Mouse (Mus musculus): ENCODE results near the gene Mvp. TPM values are rescaled to one million over a fixed set of nuclear protein-coding genes. Genes with fewer than 3 reads are reported as not detected.

Mvp gene
- total RNA-seq, 2 experiments from 2014 or later: 23.3 to 28.3 TPM

DNA sequence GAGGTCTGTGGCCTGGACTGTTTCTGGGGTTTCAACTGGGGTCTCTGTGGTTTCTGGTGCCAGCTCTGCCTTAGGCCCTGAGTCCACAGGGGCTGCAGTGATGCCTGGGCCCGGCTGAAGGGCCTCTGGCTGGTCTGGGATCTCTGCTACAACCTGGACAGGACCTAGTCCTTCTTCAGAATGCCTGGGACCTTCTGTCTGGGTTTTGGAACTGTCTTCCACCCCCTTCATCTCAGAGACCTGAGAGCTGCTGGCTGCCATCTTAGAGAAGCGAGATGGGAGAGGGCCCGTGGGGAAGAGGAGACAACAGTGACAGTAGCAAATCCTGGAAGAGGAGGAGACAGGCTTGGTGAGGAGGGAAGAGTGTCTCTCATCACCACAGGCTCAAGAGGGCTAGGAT is 5.6 kb upstream of the Mvp start:
- no peak for DNase-seq

DNA sequence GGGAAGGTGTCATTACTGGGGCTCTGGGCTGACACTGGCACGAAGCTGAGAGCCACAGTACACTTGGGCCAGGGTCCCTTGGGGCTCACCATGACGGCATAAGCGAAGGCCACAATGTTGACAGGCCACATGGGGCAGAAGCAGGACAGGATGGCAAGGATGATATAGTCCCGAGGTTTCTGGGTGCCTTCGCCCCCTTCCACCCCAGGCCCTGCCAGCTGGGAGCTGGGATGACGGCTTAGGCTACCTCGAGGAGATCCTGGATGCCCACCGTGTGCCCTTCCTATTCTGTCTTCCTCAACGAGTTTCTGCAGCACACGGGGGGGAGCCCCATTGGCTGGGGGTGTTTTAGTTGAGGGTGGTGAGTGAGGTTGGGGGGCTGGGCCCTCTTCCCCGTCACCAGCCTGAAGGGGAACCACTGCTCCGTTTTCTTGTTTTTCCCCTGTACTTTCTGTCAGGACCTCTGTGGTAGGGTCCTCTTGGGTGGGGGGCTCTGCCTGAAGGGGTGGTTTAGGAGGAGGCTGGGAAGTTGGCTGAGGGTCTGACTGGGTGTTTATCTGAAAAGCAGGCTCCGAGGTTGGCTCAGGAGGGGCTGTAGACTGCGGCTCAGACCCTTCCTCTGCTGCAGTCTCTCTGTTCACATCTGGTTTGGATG is 5.0 kb upstream of the Mvp start:
- no peak for DNase-seq

DNA sequence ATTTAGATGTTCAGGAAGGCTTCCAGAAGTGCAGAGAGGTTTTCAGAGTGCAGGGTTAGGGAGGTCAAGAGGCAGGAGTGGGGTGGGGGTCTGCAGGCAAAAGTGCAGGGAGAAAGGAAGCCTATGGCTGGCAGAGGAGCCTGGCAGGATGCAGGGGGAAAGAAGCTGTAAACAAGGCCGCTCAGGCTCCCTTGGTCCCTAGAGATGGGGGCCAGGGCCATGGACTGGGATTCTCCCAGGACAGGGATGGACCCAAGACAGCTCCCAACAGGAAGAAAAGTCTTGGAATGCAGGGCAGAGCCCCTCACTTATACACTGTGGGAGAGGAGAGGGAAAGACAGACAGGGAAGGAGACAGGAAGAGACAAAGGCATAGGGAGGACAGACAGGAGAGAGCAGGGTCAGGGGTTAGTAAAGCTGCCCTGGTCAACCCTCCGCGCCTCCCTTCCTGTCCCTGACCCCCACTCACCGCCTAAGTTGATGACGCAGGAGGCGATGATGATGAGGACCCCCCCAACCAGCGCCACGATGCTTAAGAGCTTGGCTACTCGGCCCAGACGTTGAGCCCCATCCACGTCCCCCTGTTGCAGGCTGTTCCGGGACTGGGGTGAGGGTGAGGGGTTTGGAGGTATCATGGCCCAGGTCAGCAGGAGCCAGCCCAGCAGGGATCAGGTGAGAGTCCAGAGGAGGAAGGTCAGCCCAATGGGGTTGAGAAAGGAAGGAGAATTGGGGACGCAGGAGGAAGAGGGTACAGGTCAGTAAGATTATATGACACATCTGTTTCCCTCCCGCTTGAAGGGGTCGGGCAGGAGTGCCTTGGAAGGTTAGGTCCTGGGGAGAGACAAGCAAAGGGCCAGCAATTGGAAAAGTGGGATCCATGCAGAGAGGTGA is 4.2 kb upstream of the Mvp start:
- peak; percentile 14 for DNase-seq

DNA sequence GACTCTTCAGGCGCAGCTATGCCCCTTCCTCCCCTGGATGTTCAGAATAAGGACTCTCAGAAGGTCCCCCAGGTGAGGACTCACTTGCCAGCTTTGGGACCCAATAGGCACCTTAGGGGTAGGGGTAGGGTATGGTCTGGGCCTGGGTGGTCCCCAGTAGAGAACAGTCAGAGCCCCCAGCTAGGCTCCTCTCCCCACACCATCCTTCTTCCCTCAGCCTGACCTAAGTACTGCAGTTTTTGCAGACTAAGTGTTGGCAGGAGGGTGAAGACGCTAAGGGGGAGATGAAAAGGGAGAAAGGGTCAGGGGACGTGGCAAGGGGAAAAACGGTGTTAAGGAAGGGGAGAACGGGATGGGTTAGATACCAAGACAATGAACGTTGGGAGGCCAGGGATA is 3.5 kb upstream of the Mvp start:
- no peak for DNase-seq

DNA sequence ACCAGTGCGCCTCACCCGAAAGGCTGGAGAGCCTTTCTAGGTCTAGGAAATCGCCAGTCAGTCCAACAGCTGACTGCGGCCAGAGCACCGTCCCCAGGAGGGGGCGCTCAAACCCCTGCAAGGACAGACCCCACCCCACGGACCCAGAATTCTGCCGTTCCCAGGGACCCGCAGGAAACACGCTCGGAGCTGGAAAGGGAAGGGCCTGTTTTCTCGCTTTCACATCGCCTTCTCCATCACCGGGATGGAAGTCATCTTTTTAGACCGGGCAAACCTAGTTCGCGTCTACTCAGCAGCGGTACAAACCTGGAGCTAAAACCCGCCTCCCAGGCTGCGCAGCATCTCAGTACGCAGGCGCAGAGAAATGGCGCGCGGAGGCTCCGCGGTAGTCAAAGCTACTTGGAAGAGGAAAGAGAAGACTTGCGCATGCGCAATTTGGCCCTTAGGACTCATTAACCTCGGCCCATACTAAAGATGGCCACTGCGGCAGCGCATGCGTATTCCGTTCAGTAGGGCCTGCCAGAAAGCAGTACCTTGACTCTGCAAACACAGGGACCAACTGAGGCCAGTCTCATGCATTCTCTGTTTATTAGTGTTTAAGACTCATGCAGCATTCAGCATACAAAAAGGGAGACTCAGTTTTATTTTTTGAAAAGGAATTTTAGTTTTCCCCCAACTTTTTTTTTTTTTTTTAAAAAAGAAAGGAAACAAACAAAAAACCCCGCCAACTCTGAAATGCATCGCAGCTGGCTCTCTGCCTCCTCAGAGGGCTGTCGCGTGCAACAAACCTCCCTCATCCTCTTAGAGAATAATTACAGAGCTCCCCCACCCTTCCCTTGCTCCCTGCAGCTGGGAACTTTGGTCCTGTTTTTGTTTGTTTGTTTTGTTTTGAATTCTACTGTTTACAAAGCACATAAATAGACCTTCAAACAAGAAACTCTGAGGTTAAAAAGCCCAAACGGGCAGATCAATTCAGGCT is 2.8 kb upstream of the Mvp start, which contains the start of gene Pagr1a:
Pagr1a (minus strand) TSS at position 382 of the 979 bp plus-strand sequence.
- peak; percentile 96 for DNase-seq

DNA sequence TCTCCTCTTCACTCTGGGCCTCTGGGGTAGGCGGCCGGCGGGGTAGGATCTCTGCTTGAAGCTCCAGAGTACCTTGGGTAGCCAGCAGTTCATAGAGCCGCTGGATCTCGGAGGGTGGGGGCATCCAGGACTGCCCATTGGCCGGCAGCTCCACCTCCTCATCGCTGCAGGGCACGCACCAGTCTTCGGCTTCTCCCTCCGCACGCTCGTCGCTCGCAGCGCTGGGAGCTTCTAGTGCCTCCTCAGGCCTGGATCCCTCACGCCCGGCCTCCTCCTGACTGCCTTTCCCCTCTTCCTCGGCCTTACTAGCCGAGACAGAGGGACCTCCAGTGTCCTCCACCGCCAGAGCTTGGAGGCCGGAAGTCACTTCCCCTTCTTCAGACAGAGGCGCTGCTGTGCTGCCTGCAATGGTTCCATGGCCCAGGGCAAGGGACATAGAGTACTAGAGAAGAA is 2.1 kb upstream of the Mvp start:
- DNase-seq: no peak

DNA sequence TGATC is 1.9 kb upstream of the Mvp start, which contains the start of gene Pagr1b:
Pagr1b (minus strand) TSS at position 4 of the 5 bp plus-strand sequence.
- DNase-seq: no peak

DNA sequence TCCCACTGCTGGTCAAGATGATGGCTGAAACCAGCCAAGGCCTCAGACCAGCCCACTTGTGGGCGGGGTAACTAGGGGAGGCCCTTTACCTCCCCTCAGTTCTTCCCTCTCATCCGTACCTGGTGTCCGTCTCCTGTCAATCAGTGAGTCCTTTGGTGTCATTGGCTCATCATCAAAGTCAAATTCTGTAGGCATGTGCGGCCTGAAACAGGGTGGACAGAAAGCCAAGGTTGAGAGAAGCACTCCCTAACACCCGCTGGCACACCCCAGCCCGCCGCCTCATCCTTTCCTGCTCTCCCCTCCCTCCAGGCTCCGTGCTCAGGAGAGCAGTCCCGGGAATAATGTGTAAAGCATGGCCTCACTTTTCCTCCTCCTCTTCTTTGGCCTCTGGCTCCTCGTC is 1.7 kb upstream of the Mvp start:
- DNase-seq: no peak

DNA sequence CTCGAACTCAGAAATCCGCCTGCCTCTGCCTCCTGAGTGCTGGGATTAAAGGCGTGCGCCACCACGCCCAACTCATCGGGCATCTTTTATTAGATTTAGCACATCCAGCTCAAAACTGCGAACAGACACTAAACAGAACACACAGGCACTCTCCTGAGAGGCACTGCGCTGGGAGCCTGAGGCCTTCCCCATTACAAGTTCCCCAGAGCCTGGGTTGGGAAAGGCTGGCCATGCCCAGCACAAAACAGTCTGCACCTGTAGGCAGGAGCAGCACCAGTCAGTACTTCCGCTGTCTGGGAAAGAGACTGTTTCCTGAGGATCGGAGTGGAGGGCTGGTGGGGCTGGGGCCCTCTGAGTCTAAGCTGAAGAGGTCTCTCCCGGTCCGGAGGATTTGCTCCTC is 572 bp upstream of the Mvp start:
- DNase-seq: no peak

DNA sequence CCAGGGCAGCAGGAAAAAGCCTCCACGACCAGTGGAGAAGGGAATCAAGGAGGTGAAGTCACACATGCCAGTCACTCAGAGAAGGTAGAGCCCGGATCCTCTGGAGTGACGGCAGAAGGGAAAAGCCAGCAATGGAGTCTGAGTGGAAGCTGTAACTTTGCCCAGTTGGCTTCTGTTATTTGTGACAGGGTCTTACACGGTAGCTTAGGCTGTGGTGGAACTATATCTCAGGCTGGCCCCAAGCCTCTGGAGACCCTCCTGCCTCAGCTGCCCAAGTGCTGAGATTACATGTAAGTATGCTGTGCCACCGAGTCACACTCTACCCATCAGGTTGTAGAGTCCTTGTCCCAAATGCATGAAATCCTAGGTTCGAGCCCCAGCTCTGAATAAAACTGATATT is 1.0 kb downstream of the Mvp start:
- no peak for DNase-seq

DNA sequence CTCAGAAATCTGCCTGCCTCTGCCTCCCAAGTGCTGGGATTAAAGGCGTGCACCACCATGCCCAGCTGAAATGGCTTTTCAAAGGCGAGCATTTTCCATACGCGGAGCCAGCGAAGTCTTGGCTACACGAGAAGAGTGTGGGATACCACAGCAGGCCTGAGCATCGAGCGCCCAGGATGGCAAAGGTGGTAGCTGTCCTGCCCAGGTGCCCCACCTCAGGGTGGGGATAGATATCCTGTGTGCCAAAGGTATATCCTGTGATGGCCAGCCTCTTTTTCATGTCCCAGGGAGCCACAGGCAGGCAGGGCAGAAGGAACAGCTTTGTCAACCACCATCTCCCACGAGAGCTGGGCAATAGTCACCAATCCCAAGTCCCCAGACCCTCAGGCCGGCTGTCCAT is 1.6 kb downstream of the Mvp start:
- no peak for DNase-seq

DNA sequence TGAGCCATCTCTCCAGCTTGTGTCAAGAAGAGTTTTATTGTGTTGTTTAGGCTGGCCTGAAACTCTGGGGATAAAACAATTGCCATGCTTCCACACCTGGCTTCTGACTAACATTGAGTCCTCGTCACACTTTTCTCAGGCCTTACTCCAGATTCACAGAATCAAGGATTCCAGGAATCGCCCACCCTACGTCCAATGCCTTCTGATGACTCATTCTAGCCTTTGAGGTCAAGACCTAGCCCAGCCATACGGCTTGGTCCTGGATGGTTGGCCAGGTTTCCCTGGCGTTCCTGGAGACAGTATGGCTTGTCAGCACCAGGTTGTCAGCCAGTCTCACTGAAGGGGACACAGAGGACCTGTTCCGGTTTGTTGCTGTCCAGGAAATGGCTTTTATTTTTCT is 2.0 kb downstream of the Mvp start:
- no peak for DNase-seq

DNA sequence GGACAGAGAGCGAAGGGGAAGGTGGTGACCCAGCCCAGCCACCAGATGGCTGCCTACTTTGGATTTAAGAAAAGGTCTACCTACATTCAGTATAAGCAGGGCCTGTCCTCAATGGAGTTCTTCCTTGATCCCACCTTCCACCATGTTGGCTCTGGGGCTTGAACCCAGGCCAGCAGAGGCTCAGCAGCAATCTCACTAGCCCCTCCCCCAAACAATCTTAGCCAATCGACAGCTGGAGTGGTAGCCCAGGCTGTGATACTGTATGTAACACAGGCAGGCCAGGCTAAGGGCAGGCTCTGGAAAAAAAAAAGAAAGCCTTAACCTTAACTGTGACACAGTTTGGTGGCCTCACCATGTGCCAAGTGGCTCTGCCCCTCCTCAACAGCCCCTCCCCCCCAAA is 2.7 kb downstream of the Mvp start:
- DNase-seq: no peak

DNA sequence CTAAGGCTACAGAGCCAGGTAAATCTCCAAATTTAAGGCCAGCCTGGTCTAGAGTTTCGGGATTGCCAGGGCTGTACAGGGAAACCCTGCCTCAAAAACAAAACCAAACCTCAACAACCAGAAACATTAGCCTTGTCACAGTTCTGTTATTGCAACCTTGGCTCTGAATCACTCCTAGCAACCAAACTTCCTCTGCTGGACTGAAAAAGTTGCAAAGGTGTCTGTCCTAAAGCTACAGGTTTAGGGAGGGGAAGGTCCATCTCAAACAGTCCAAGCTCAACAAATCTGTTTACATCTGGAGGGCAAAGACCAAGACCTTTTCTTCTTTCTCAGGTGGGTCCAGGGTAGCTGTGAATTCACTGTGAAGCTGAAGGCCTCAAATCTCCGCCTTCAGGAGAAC is 3.4 kb downstream of the Mvp start:
- no peak for DNase-seq

DNA sequence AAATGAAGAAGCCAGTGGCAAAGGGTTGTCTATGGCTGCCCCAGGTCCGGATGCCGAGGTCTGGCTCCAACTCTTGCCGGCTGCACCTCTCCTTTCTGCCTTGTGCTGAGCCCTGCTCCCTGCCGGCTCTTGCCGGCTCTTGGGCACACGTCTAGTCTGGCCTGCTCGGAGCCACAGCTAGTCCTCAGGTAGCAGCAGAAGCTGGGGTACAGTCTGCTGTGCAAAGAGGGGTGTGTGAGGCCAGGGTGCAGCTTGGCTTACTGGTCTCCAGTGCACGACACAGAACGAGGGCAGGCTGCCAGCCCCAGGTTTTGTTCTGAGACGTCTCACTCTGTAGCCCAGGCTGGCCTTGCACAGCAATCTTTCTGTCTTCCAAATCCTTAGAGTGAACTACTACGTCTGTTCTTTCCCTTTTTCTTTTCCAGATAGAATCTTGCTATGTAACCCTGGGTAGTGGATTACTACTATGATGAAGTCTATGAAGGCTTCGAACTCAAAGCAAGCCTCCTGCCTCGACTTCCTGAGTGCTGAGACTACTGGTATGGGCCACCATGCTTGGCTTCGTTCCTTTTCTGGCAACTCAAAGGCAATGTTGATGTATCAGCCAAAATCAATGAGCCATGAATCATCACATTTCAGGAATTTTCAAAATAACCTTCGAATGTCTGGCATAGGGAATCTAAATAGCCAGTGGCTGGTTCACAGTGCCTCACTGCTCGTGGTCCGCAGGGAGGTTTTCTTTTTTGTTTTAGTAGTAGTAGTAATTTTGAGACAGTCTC is 4.9 kb downstream of the Mvp start:
- no peak for DNase-seq

DNA sequence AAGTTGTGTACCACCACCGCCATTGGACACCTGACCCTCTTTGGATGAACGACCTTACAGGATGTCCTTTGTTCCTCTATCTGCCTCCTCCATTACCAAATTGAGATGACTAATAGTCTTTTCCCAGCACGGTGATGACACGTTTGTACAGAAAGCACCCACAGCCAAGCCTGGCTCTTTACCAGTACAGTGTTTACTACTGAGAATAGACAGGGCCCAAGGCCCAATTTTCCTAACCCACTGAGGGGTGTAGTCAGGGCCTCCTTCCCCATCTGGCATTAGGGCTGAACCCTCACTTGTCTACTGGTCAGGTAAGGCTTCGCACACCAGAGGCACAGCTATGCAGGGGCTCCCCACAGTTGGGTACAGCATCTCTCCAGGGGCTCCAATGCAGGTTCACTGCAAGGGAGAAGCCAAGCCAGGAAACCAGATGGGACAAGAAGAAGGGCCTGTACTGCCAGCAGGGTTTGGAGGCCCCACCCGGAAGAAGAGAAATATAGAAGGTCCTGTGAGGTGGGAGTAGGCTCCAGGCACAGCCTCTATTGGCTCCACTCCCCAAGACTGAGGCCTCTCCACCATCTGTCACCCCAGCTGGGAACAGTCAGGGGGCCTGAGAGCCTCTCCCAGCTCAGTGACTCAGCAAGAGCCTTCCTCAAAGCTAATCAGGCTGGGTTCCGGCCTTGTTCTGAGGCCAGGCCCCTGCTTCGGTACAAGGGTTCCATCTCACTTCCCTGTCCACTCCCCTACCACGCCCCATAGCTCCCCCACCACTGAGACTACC is 6.0 kb downstream of the Mvp start:
- DNase-seq: peak; percentile 42

DNA sequence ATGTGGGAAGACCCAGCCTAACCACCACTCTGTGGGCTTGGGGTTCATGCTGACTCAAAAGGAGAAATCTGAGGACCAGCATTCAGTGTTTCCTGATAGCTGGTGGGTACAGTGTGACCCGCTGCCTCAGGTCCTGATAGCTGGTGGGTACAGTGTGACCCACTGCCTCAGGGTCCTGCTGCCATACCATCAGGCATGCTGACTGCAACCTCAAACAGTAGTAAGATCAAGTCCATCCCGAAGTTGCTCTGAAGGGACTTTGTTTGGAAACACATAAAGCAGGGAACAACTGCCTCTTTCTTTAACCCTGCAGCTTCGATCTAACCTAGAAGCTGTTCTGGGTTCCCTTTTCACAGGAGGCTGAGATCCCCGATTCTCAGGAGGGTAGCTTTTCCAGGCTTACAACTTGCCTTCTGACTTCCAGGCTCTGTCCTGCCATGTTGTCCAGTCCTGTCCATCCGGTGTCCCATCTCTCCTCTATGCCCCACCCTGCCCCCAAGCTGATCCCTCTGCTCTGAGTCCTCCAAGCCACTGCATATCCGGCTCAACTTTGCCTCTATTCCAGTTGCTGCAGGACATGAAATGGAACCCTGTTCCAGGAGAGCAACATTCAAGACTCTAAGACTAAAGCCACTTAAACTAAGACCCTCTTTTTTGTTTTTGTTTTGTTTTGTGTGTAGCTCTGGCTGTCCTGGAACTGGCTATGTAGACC is 7.0 kb downstream of the Mvp start:
- no peak for DNase-seq

DNA sequence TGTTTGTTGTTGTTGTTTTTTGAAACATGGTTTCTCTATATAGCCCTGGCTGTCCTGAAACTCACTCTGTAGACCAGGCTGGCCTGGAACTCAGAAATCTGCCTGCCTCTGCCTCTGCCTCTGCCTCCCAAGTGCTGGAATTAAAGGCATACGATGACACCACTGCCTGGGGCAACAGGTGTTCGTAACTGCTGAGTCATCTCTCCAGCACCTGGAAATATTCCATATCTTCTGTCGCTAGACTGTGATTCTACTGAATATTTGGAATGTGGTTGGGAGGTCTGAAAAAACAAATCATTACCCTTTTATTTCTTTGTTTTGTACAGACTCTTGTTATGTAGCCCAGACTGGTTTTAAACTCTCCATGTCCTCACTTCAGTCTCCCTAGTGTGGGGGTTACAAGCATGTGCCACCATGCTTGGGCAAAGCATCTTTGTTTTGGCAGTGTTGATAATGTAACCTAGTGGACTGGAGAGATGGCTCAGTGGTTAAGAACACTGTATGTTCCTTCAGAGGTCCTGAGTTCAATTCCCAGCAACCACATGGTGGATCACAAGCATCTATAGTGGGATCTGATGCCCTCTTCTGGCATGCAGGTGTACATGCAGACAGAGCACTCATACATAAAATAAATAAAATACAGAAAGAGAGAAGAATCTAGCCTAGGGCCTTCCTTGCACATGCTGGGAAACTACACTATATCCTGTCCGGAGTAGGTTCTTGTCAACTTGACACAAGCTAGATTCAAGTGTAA is 10.1 kb downstream of the Mvp start:
- no peak for DNase-seq

DNA sequence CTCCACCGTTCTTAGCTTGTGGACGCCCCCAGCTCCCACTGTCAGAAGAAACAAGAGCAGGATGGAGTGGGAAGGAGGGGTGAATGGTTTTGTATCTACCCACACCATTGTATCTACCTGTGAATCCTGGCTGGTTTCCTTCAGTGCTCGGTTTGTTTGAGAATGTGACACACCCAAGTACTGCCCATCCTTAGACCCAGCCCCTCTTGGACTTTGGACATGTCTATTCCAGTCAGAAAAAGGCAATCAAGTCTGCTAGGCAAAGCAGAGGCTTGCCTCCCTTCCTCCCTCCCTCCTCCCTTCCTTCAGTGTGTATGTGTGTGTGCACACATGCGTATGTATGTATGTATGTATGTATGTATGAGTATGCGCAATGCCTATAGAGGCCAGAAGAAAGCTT is 10.8 kb downstream of the Mvp start:
- DNase-seq: no peak

DNA sequence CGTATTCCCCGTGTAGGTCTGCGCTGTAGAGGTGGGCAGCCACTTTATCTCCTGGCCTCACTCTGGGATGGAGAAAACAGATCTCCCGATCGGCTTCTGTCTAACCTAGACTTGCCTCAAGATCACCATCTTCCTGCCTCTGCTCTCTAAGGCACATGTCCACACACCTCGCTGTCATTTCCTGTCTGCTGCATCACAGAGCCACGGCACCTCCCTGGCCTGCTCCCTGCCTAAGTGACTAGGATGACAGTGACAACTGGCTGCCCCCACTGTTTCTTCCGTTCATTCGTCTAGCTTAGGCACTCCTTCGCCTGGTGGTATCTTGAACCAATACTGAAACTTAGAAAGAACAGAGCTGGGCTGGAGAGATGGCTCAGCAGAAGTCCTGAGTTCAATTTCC is 14.9 kb downstream of the Mvp start:
- no peak for DNase-seq
